Mouse (Mus musculus) limb, embryonic 11.5 days (tissue): ENCODE measurements at regions not wholly inside any gene's neighbourhood (a gene's known extent, or its start where the extent isn't known, plus 50 kb on each side); places are given as distances from the start of the nearest gene placed in this dataset.

Experiments used
- ATAC-seq: fragments of 200-750 bp; cut with Nextera tagmentation; 2 replicates; pipeline ENCODE4 v1.8.0; 2017; ENCODE audit warnings: low read depth; ENCODE audit not compliant: insufficient number of reproducible peaks, low FRiP score, low TSS enrichment
- DNase-seq: peaks from one replicate; pipeline ENCODE4 v3.0.0-alpha.2; 2015; ENCODE audit warnings: low spot score
- H3K27ac ChIP-seq: fragments of 300-500 bp; sonication (generic); replicated peaks from 2 replicates; pipeline ENCODE4 v1.5.1; 2014; ENCODE audit warnings: low read depth, mild to moderate bottlenecking, low read length
- H3K27me3 ChIP-seq: fragments of 300-500 bp; sonication (generic); 2 replicates; pipeline ENCODE4 v1.6.1; 2014; ENCODE audit warnings: mild to moderate bottlenecking, low read length, mixed read lengths; ENCODE audit not compliant: control insufficient read depth, insufficient read depth
- H3K36me3 ChIP-seq: fragments of 300-500 bp; sonication (generic); 2 replicates; pipeline ENCODE4 v1.6.1; 2014; ENCODE audit warnings: mild to moderate bottlenecking, low read length, moderate library complexity, mixed read lengths; ENCODE audit not compliant: control insufficient read depth, insufficient read depth
- H3K4me1 ChIP-seq: fragments of 300-500 bp; sonication (generic); 2 replicates; pipeline ENCODE4 v1.6.1; 2014; ENCODE audit warnings: low read length, mixed read lengths; ENCODE audit not compliant: control insufficient read depth, insufficient read depth
- H3K4me2 ChIP-seq: fragments of 300-500 bp; sonication (generic); 2 replicates; pipeline ENCODE4 v1.6.1; 2014; ENCODE audit warnings: low read depth, mild to moderate bottlenecking, moderate library complexity; ENCODE audit not compliant: severe bottlenecking
- H3K4me3 ChIP-seq: fragments of 300-500 bp; sonication (generic); 2 replicates; pipeline ENCODE4 v1.5.1; 2014; ENCODE audit warnings: low read depth, low read length
- H3K9ac ChIP-seq: fragments of 300-500 bp; sonication (generic); 2 replicates; pipeline ENCODE4 v1.6.1; 2014; ENCODE audit warnings: mild to moderate bottlenecking, low read length
- H3K9me3 ChIP-seq: fragments of 300-500 bp; sonication (generic); 2 replicates; pipeline ENCODE4 v1.6.1; 2016; ENCODE audit warnings: low read length; ENCODE audit not compliant: control insufficient read depth
- WGBS: fragments of 180-500 bp; shearing (Covaris S2); extraction: QIAGEN DNeasy Blood & Tissue Kit; methylation state at CpG from one replicate; pipeline ENCODE4 v1.1.7; 2014; 5-methylcytosine and 5-hydroxymethylcytosine counted together

DNA sequence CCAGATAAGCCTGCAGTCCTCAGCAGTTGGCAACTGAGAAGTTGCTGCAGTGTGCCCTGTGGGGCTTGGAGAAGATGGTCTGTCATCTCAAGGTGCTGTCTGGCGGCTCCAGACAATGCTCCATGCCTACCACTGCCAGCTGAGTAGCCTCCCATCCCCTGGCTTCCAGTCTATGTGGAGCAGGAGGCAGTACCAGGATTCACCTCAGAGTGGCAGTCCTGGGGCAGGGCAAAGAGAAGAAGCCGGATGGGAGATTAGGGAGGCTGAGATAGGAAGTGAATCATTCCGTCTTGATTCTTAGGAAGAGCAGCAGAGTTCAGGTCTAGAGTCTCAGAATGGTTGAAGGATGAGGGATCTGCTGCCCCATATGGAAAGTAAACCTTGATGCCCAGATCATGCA, 198.1 kb upstream of the H2al1a start:
- Histone ChIP-seq H3K9me3 (no peaks in the 10 kb centered on the region), H3K4me3 (no peak overlapping the region), H3K4me2 (no peak overlapping the region), H3K4me1 (no peaks in the 10 kb centered on the region), H3K27ac (no peak overlapping the region), H3K36me3 (no peaks in the 10 kb centered on the region), H3K27me3 (no peaks in the 10 kb centered on the region), H3K9ac (no peak overlapping the region)
- 49% methylated on average over 3 of the region's 3 CpGs for WGBS
- ATAC-seq (no peak), DNase-seq (no peak)

DNA sequence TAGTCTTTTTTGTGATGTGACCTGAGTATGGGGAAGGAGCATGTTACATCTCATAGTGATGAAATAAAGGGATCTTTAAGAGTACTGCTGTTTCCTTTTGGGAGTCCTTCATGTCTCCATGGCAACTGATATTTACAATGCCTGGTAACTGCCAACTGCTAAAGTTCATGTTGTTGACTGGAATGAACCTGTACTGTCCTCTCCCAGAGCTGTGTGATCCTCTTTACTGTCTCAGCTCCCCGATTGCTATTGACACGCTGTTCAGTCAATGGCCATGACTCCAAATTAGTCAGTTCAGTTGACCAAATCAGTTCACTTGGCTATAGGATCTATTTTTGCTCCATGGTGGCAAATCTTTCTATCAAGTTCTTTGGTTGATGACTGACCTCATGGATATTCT, 167.8 kb upstream of the H2al1a start:
- WGBS: 91% methylated on average over 2 of the region's 2 CpGs

DNA sequence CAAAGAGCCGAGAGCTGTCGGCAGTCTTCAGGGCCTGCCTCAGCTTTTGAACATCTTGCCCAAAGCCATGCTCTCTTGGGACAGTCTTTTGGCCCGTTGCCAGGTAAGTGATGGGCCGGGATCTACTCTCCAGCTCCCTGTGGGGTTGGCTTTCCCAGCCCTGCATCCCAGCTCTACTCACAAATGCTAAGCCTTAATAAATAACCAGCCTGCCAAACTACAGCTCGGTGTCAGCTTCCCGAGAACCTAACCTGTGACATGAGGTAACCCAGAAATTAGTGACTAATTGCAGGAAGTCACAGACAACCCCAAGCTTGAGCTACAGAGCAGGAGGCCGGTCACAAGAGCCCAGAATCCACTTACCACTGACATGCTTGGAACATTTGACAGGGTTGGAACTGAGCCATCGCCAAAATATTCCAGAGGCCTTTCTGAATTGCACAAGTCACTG, 159.1 kb upstream of the H2al1a start:
- Histone ChIP-seq H3K4me1 (no peaks in the 10 kb centered on the region), H3K36me3 (no peaks in the 10 kb centered on the region), H3K4me2 (no peak overlapping the region), H3K4me3 (no peak overlapping the region), H3K9ac (no peak overlapping the region), H3K9me3 (no peaks in the 10 kb centered on the region), H3K27me3 (no peaks in the 10 kb centered on the region), H3K27ac (no peak overlapping the region)
- ATAC-seq: no peak
- WGBS: 67% methylated on average over 8 of the region's 8 CpGs
- DNase-seq: no peak

More for the DNA sequence above, 167.8 kb upstream of the H2al1a start:
- Histone ChIP-seq H3K36me3 (no peaks in the 10 kb centered on the region), H3K9ac (no peak overlapping the region), H3K27ac (no peak overlapping the region), H3K4me1 (no peaks in the 10 kb centered on the region), H3K4me3 (no peak overlapping the region), H3K27me3 (0 out of 2 replicates have a peak, but pooled peaks cover 2% of the 10 kb centered on the region), H3K4me2 (no peak overlapping the region), H3K9me3 (no peaks in the 10 kb centered on the region)
- DNase-seq: no peak
- no peak for ATAC-seq

DNA sequence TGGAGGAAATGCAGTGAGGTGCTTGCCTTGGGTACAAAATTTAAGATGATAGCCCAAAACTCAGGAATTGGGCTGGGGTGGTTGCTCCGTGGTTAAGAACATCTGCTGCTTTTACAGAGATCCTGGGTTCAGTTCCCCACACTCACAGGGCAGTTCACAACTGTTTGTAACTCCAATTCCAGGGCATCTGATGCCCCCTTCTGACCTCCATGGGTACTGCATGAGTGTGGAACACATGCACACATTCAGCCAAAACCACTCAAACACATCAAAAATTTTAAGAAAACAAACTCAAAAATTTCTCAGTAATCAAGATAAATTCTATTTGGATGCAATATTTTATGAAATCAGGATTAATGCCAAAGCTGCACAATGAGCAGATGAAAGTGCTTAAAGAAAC, 157.8 kb upstream of the H2al1a start:
- no peak for DNase-seq
- Histone ChIP-seq H3K9me3 (no peaks in the 10 kb centered on the region), H3K27me3 (no peaks in the 10 kb centered on the region), H3K4me2 (no peak overlapping the region), H3K4me1 (no peaks in the 10 kb centered on the region), H3K9ac (no peak overlapping the region), H3K27ac (no peak overlapping the region), H3K4me3 (no peak overlapping the region), H3K36me3 (no peaks in the 10 kb centered on the region)
- 87% methylated on average over 1 of the region's 1 CpGs for WGBS
- ATAC-seq: no peak

DNA sequence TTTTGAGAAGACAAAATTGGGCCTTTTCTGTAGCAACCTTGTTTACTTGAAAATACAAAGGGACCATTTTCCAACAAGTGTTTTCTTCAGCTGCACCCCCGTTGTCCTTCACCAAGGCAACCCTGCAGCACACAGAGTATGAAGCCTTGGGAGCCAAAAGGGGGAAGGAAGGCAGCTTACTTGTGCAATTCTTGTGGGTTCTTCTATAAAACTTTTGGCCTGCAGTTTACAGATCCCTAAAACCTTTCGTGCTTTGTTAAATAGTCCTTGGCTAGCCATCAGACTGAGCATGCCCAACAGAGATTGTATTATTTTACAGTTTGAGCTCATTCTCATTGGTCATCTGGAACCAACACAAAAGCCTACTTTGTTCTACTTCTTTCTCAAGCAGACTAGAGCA, 140.6 kb upstream of the H2al1a start:
- no peak for ATAC-seq
- Histone ChIP-seq H3K9me3 (no peaks in the 10 kb centered on the region), H3K4me1 (no peaks in the 10 kb centered on the region), H3K4me2 (no peak overlapping the region), H3K9ac (no peak overlapping the region), H3K27me3 (no peaks in the 10 kb centered on the region), H3K4me3 (no peak overlapping the region), H3K36me3 (no peaks in the 10 kb centered on the region), H3K27ac (no peak overlapping the region)
- WGBS: 74% methylated on average over 2 of the region's 2 CpGs
- no peak for DNase-seq

DNA sequence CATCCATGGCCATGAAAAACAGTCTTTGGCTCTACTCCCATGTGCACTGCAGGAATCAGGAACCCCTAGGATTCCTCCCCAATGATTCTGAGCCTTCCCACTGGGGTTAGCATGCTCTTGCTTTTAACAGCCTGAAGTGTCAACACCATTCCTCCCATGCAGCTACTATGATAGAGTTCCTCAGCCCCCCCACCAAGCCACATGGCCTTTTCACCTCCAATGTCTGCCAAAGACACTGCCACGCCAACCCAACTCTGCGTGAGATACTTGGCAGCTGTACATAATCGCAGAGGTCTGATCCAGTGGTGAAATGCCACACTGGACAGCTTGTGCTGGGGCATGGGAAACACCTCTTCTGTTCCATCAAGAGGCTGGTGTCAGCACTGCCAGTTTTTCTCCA, 128.6 kb upstream of the H2al1a start:
- no peaks in the 10 kb centered on the region for H3K9me3 ChIP-seq
- H3K9ac ChIP-seq: no peak overlapping the region
- no peak overlapping the region for H3K27ac ChIP-seq
- WGBS: 86% methylated on average over 3 of the region's 3 CpGs
- H3K4me3 ChIP-seq: no peak overlapping the region
- no peaks in the 10 kb centered on the region for H3K4me1 ChIP-seq
- no peaks in the 10 kb centered on the region for H3K27me3 ChIP-seq
- no peak for ATAC-seq
- DNase-seq: no peak
- H3K4me2 ChIP-seq: no peak overlapping the region
- H3K36me3 ChIP-seq: no peaks in the 10 kb centered on the region

DNA sequence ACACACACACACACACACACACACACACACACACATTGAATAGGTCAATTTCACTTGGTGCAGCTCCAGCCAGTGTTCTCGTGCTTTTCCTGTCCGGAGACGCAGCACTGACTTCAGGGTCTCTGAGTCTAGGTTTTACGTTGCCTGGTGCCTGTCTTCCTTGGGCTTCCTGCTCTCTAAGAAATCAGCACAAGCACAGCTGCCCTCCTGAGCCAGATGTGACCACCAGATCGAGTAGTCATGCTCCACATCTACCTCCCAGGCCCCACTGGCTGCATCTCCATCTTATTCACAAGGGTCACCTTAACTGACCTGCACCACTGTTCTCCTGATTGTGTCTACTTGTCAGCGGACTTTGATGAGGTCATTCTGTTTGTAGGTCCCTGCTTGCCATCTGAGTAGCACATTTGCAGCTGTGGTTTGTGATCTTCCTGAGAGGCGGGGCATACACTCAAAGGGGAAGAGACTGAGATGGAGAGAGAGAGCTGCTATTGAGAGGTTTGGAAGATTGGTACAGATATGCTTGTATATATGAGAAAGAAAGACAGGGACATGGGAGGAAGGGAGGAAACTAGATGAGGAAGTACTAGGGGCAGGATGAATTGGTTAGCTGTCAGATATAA, 118.8 kb upstream of the H2al1a start:
- WGBS: 75% methylated on average over 7 of the region's 7 CpGs
- Histone ChIP-seq H3K9ac (no peak overlapping the region), H3K27me3 (0 out of 2 replicates have a peak, but pooled peaks cover 4% of the 10 kb centered on the region)

DNA sequence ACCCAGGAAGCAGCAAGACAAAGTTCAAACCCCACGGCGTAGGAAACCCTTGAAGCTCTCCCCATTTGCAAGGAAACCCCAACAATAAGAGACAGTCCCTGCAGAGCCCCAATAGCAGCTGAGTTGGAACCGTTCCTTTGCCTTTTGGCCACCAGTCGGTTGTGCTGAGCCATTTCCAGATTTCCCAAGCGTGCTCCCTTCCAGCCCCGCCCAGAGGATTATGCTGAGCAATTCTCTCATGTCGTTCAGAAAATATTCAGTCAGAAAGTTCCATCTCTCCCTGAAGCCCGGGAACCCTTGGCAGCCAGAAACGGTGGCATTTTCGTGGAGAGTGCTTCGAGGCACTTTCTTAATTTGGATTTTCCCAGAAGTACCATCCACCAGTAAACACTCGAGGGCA, 117.2 kb upstream of the H2al1a start:
- Histone ChIP-seq H3K27ac (no peak overlapping the region), H3K27me3 (0 out of 2 replicates have a peak, but pooled peaks cover 4% of the 10 kb centered on the region), H3K4me1 (no peaks in the 10 kb centered on the region), H3K4me2 (no peak overlapping the region), H3K9me3 (no peaks in the 10 kb centered on the region), H3K36me3 (no peaks in the 10 kb centered on the region), H3K4me3 (no peak overlapping the region), H3K9ac (no peak overlapping the region)
- WGBS: 88% methylated on average over 12 of the region's 12 CpGs
- DNase-seq (no peak), ATAC-seq (no peak)

More for the DNA sequence above, 118.8 kb upstream of the H2al1a start:
- DNase-seq (no peak), ATAC-seq (no peak)
- Histone ChIP-seq H3K9me3 (no peaks in the 10 kb centered on the region), H3K4me3 (no peak overlapping the region), H3K4me1 (no peaks in the 10 kb centered on the region), H3K36me3 (no peaks in the 10 kb centered on the region), H3K27ac (no peak overlapping the region), H3K4me2 (no peak overlapping the region)

DNA sequence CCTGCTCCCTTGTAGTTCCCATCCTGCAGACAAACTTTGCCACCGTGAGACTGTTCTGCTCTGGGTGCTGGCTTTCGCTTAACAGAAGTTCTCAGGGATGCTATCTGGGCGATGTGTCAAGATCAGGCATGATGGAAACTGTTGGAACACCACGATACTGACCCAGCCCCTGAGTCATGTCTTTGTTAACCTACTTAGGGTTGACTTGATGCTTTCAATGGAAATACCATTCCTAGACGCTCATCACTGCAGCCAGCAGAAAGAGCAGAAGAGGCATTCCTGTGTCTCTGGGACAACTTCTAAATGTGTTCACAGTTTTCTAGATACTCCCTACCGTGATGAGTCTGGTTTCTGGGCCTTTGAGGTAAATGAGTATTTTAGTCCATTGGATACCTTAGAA, 108.2 kb upstream of the H2al1a start:
- H3K27ac ChIP-seq: no peak overlapping the region
- no peaks in the 10 kb centered on the region for H3K36me3 ChIP-seq
- H3K4me2 ChIP-seq: no peak overlapping the region
- H3K4me1 ChIP-seq: no peaks in the 10 kb centered on the region
- H3K9ac ChIP-seq: no peak overlapping the region
- H3K4me3 ChIP-seq: no peak overlapping the region
- H3K9me3 ChIP-seq: no peaks in the 10 kb centered on the region
- WGBS: 91% methylated on average over 6 of the region's 6 CpGs
- no peaks in the 10 kb centered on the region for H3K27me3 ChIP-seq
- no peak for DNase-seq
- ATAC-seq: no peak
